ENCODE assay signal across 8 mouse cellular contexts in genomic region chr13:81632720-81633415, GRCm38 (mm10). TPM values are rescaled to one million over a fixed set of nuclear protein-coding genes. Genes with fewer than 3 reads are reported as not detected.
DNase-seq lines count a peak whose midpoint lies in the region; ATAC-seq and TF ChIP-seq lines count a peak whose summit lies in the region.

Adgrv1 (minus strand) TSS chr13:81633154.

- peaks cover 15% of the 10 kb centered on the region for H3K4me1 ChIP-seq in G1E (ENCODE audit: insufficient read depth, low read depth, low read length)
- H3K4me1 ChIP-seq in cerebellum, adult 2 months (ENCODE audit: control insufficient read depth, insufficient read depth, low read length), result no peaks in the 10 kb centered on the region
- peaks cover 41% of the 10 kb centered on the region for H3K4me1 ChIP-seq in forebrain, embryonic 15.5 days
- peaks cover 75% of the 10 kb centered on the region for H3K4me1 ChIP-seq in hindbrain, embryonic 10.5 days (replicated peaks)
- H3K4me1 ChIP-seq in lung, embryonic 15.5 days, result peaks cover 5% of the 10 kb centered on the region
- no peaks in the 10 kb centered on the region for H3K4me1 ChIP-seq in thymus, adult 2 months (replicated peaks; ENCODE audit: control insufficient read depth, insufficient read depth, low read length)

- ATAC-seq in G1E (ENCODE audit: extremely low read depth, insufficient number of reproducible peaks, low FRiP score, poor library complexity, severe bottlenecking), result no peak
- peak; percentile 95 for ATAC-seq in forebrain, embryonic 15.5 days (replicated peaks)
- ATAC-seq in lung, embryonic 15.5 days (ENCODE audit: borderline replicate concordance, extremely low read depth, low FRiP score, low TSS enrichment), result peak; percentile 96

- TF ChIP-seq CTCF in G1E (IDR thresholded peaks at IDR 0.05; ENCODE audit: low read depth, low read length), result no peak
- no peak for TF ChIP-seq CTCF in cerebellum, adult 2 months (IDR thresholded peaks at IDR 0.05; ENCODE audit: borderline replicate concordance, insufficient read depth, low read depth, low read length)
- no peak for TF ChIP-seq CTCF in thymus, adult 2 months (IDR thresholded peaks at IDR 0.05; ENCODE audit: borderline replicate concordance, control insufficient read depth, extremely low read depth, insufficient read depth, low read length, poor library complexity)

- H3K4me3 ChIP-seq in G1E (ENCODE audit: low read depth, low read length), result peak within 1 kb of the TSS; percentile 3; the same call in 1 of the 2 replicates
- H3K4me3 ChIP-seq in cerebellum, adult 2 months (replicated peaks; ENCODE audit: insufficient read depth, low read depth, low read length), result peak within 1 kb of the TSS; percentile 51
- H3K4me3 ChIP-seq in forebrain, embryonic 15.5 days, result peak within 1 kb of the TSS; percentile 48
- H3K4me3 ChIP-seq in hindbrain, embryonic 10.5 days, result peak within 1 kb of the TSS; percentile 72
- H3K4me3 ChIP-seq in lung, embryonic 15.5 days, result peak within 1 kb of the TSS; percentile 42
- no peak within 1 kb of the TSS for H3K4me3 ChIP-seq in thymus, adult 2 months (ENCODE audit: control insufficient read depth, insufficient read depth, low read length)

- no peaks in the 10 kb centered on the region for H3K36me3 ChIP-seq in G1E (replicated peaks)
- no peaks in the 10 kb centered on the region for H3K36me3 ChIP-seq in forebrain, embryonic 15.5 days
- 0 out of 2 replicates have a peak, but pooled peaks cover 3% of the 10 kb centered on the region for H3K36me3 ChIP-seq in hindbrain, embryonic 10.5 days
- no peaks in the 10 kb centered on the region for H3K36me3 ChIP-seq in lung, embryonic 15.5 days
- no peaks in the 10 kb centered on the region for H3K36me3 ChIP-seq in thymus, adult 2 months (ENCODE audit: control insufficient read depth, insufficient read depth, low read length)

- H3K4me2 ChIP-seq in forebrain, embryonic 15.5 days (replicated peaks), result peak within 1 kb of the TSS; percentile 69
- H3K4me2 ChIP-seq in lung, embryonic 15.5 days, result peak within 1 kb of the TSS; percentile 80

- peaks cover 15% of the 10 kb centered on the region for H3K27me3 ChIP-seq in G1E (ENCODE audit: insufficient read depth, low read length)
- no peaks in the 10 kb centered on the region for H3K27me3 ChIP-seq in cerebellum, adult 2 months (ENCODE audit: control insufficient read depth, insufficient read depth, low read length)
- no peaks in the 10 kb centered on the region for H3K27me3 ChIP-seq in forebrain, embryonic 15.5 days
- H3K27me3 ChIP-seq in hindbrain, embryonic 10.5 days (ENCODE audit: insufficient read depth, poor library complexity, severe bottlenecking), result no peaks in the 10 kb centered on the region
- peaks cover 29% of the 10 kb centered on the region for H3K27me3 ChIP-seq in lung, embryonic 15.5 days
- H3K27me3 ChIP-seq in thymus, adult 2 months (ENCODE audit: control insufficient read depth, insufficient read depth, low read length), result peaks cover 10% of the 10 kb centered on the region

- TF ChIP-seq POLR2A in cerebellum, adult 2 months (IDR thresholded peaks at IDR 0.05; ENCODE audit: borderline replicate concordance, insufficient read depth, low read length), result no peak
- TF ChIP-seq POLR2A in thymus, adult 2 months (IDR thresholded peaks at IDR 0.05; ENCODE audit: control insufficient read depth, extremely low read depth, insufficient read depth, low read length, poor library complexity), result no peak

- under 1% methylated on average over 42 of the region's 42 CpGs for WGBS in cerebellum, adult 2 months
- WGBS in forebrain, embryonic 15.5 days, result under 1% methylated on average over 42 of the region's 42 CpGs
- 1% methylated on average over 42 of the region's 42 CpGs for WGBS in hindbrain, embryonic 10.5 days
- WGBS in lung, embryonic 15.5 days, result 1% methylated on average over 42 of the region's 42 CpGs
- 11% methylated on average over 42 of the region's 42 CpGs for WGBS in thymus, adult 2 months

- no peak for DNase-seq in G1E (ENCODE audit: low spot score)
- peak; percentile 79 to 89 for DNase-seq in cerebellum, adult 2 months
- DNase-seq in hindbrain, embryonic 10.5 days (ENCODE audit: low spot score), result peak; percentile 98
- DNase-seq in layer of hippocampus, postnatal 10 days (ENCODE audit: low spot score in 2 of 2), result peak; percentile 70 to 76
- DNase-seq in ovary, postnatal 14 days (ENCODE audit: low spot score), result peak; percentile 50
- DNase-seq in thymus, adult 2 months, result no peak

- no peak within 1 kb of the TSS for H3K27ac ChIP-seq in cerebellum, adult 2 months (ENCODE audit: insufficient read depth, low read length)
- H3K27ac ChIP-seq in forebrain, embryonic 15.5 days (replicated peaks), result no peak within 1 kb of the TSS
- peak within 1 kb of the TSS; percentile 91 for H3K27ac ChIP-seq in hindbrain, embryonic 10.5 days
- no peak within 1 kb of the TSS for H3K27ac ChIP-seq in lung, embryonic 15.5 days
- no peak within 1 kb of the TSS for H3K27ac ChIP-seq in thymus, adult 2 months (ENCODE audit: control insufficient read depth, insufficient read depth, low read length)

- H3K9me3 ChIP-seq in G1E (replicated peaks), result no peaks in the 10 kb centered on the region
- H3K9me3 ChIP-seq in forebrain, embryonic 15.5 days, result no peaks in the 10 kb centered on the region
- no peaks in the 10 kb centered on the region for H3K9me3 ChIP-seq in hindbrain, embryonic 10.5 days
- no peaks in the 10 kb centered on the region for H3K9me3 ChIP-seq in lung, embryonic 15.5 days

- peak within 1 kb of the TSS; percentile 42 for H3K9ac ChIP-seq in forebrain, embryonic 15.5 days (replicated peaks)
- H3K9ac ChIP-seq in lung, embryonic 15.5 days, result no peak within 1 kb of the TSS

RNA-seq across cellular contexts. Expression of gene Adgrv1, which starts in this region (rescaled TPM):
- total RNA-seq in G1E (2014; fragmentation: Nextera tagmentation), result not detected in 2 replicates
- total RNA-seq in G1E (2017), result 0.41 and 0.49 TPM in 2 replicates
- polyA plus RNA-seq in G1E (2012), result not detected in 2 replicates
- polyA plus RNA-seq in cerebellum, adult 2 months (2012; rRNA removed), result 2.6 and 3.4 TPM in 2 replicates
- polyA plus RNA-seq in forebrain, embryonic 15.5 days (2015; fragmentation: Nextera tagmentation; extraction: Ambion mirVana), result 16.1 and 17.3 TPM in 2 replicates
- 45.3 and 45.6 TPM in 2 replicates for polyA plus RNA-seq in hindbrain, embryonic 10.5 days (2016; fragmentation: Nextera tagmentation; extraction: Ambion mirVana)
- total RNA-seq in layer of hippocampus, postnatal 10 days (2021), result 1 to 10 TPM; 5.9 to 6.0 TPM
- polyA plus RNA-seq in lung, embryonic 15.5 days (2015; fragmentation: Nextera tagmentation; extraction: Ambion mirVana), result 2.1 and 2.4 TPM in 2 replicates
- polyA plus RNA-seq in thymus, adult 2 months (2012; rRNA removed), result 0.24 and 0.27 TPM in 2 replicates

Comparison
In these comparisons a context has a peak if more than half of its experiments do, and no peak if none do; other contexts are left out.
1. RNA of gene Adgrv1 (total RNA-seq): 5.9 to 6.0 TPM in layer of hippocampus, postnatal 10 days; 0.41 to 0.49 TPM in G1E; every median in the first group is over 4 times any median in the second.
2. DNase-seq: peak in cerebellum, adult 2 months (2 of 2), hindbrain, embryonic 10.5 days (single experiment), layer of hippocampus, postnatal 10 days (2 of 2) and ovary, postnatal 14 days (single experiment); none in G1E (single experiment) and thymus, adult 2 months (single experiment).